In genomic region chr2:109993404-109993803, GRCm38 (mm10) we compare ENCODE assay signal across 13 mouse cellular contexts.
"Had no signal": no experiment of that assay in that cellular context is flagged by ENCODE, and none has a peak within 500 bp of the region (broad histone marks: within the 10 kb centered on the region; RNA-seq: fewer than 3 reads in every experiment).

No protein-coding gene starts in this region.

- ATAC-seq: lung, postnatal 0 days; midbrain, embryonic 15.5 days had no signal

- H3K36me3 ChIP-seq: limb, embryonic 10.5 days; midbrain, embryonic 15.5 days; neural tube, embryonic 12.5 days had no signal

- DNase-seq: kidney, postnatal 25 days; lung, adult 2 months; lung, postnatal 36 days; right cerebral cortex, adult 18-20 months; right cerebral cortex, postnatal 25 days; thymus, adult 2 months; thymus, postnatal 25 days had no signal

- H3K9ac ChIP-seq: hindbrain, embryonic 14.5 days; midbrain, embryonic 15.5 days; neural tube, embryonic 12.5 days had no signal

- H3K4me3 ChIP-seq: limb, embryonic 10.5 days; midbrain, embryonic 15.5 days; neural tube, embryonic 12.5 days had no signal

- H3K27ac ChIP-seq: hindbrain, embryonic 14.5 days; limb, embryonic 10.5 days; midbrain, embryonic 15.5 days; neural tube, embryonic 12.5 days had no signal

- H3K9me3 ChIP-seq: limb, embryonic 10.5 days; midbrain, embryonic 15.5 days; neural tube, embryonic 12.5 days had no signal

- H3K4me2 ChIP-seq: hindbrain, embryonic 14.5 days; midbrain, embryonic 11.5 days; midbrain, embryonic 15.5 days; neural tube, embryonic 12.5 days had no signal

- H3K27me3 ChIP-seq: midbrain, embryonic 15.5 days; neural tube, embryonic 12.5 days had no signal
